In the genomic region with DNA sequence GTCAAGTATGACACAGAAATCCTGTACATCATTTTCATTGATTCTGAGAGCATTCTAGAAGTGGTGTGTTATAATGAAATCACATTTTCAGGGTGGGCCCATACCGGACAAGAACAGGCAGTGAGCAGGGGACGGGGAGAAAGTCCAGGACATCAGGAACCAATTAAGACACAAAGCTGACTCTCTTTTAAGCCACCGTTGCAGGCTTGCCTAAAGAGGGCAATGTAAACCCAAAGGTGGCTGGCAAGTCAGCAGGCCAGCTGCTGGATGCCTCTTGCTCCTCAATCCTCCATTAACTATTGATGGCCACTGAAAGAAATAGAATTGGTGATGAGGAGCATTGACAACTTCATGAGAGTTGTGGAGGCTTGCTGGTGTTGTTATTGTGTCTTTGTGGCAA, we compare ENCODE assay signal across 14 mouse cellular contexts.
A peak's percentile ranks its signal among the peaks of the same experiment; 100 is the strongest.
DNase-seq lines count a peak whose midpoint lies in the region; ATAC-seq and TF ChIP-seq lines count a peak whose summit lies in the region.
"Had no signal": no experiment of that assay in that cellular context is flagged by ENCODE, and none has a peak within 500 bp of the region (broad histone marks: within the 10 kb centered on the region; RNA-seq: fewer than 3 reads in every experiment).

No protein-coding gene starts in this region.

- no peak overlapping the region for H3K4me2 ChIP-seq in kidney, postnatal 0 days (ENCODE audit: low read length)
- H3K4me2 ChIP-seq in kidney, embryonic 15.5 days, result no peak overlapping the region
- H3K4me2 ChIP-seq in embryonic facial prominence, embryonic 11.5 days (ENCODE audit: low read depth, low read length), result no peak overlapping the region
- no peak overlapping the region for H3K4me2 ChIP-seq in forebrain, embryonic 11.5 days (ENCODE audit: low read depth, low read length, severe bottlenecking)
- H3K4me2 ChIP-seq: embryonic facial prominence, embryonic 15.5 days; liver, embryonic 15.5 days; stomach, embryonic 15.5 days had no signal

- H3K9ac ChIP-seq in kidney, postnatal 0 days (ENCODE audit: low read depth, low read length), result no peak overlapping the region
- H3K9ac ChIP-seq in kidney, embryonic 15.5 days, result no peak overlapping the region
- H3K9ac ChIP-seq in embryonic facial prominence, embryonic 11.5 days (replicated peaks; ENCODE audit: low read length), result no peak overlapping the region
- H3K9ac ChIP-seq in forebrain, embryonic 11.5 days (ENCODE audit: low read length), result no peak overlapping the region
- H3K9ac ChIP-seq: embryonic facial prominence, embryonic 15.5 days; liver, embryonic 15.5 days; stomach, embryonic 15.5 days had no signal

- no peaks in the 10 kb centered on the region for H3K36me3 ChIP-seq in kidney, postnatal 0 days (ENCODE audit: insufficient read depth, low read length)
- H3K36me3 ChIP-seq in kidney, embryonic 15.5 days, result no peaks in the 10 kb centered on the region
- H3K36me3 ChIP-seq in embryonic facial prominence, embryonic 11.5 days (replicated peaks; ENCODE audit: control insufficient read depth, insufficient read depth, low read depth, low read length), result no peaks in the 10 kb centered on the region
- no peaks in the 10 kb centered on the region for H3K36me3 ChIP-seq in forebrain, embryonic 11.5 days (ENCODE audit: control insufficient read depth, insufficient read depth, low read length)
- H3K36me3 ChIP-seq: embryonic facial prominence, embryonic 15.5 days; liver, embryonic 15.5 days; stomach, embryonic 15.5 days had no signal

- 43% methylated on average over 3 of the region's 3 CpGs for WGBS in cerebellum, adult 2 months
- WGBS in kidney, postnatal 0 days, result 27% methylated on average over 3 of the region's 3 CpGs
- 22% methylated on average over 3 of the region's 3 CpGs for WGBS in kidney, embryonic 15.5 days
- 10% methylated on average over 3 of the region's 3 CpGs for WGBS in embryonic facial prominence, embryonic 11.5 days
- 25% methylated on average over 3 of the region's 3 CpGs for WGBS in forebrain, embryonic 11.5 days

- no peak for DNase-seq in cerebellum, adult 2 months
- DNase-seq in cerebellum, adult 18-20 months, result no peak
- no peak for DNase-seq in kidney, postnatal 0 days (ENCODE audit: low spot score)
- peak; percentile 80 for DNase-seq in 3T3-L1 (ENCODE audit: low read depth, low spot score)
- peak; percentile 81 for DNase-seq in embryonic facial prominence, embryonic 11.5 days (ENCODE audit: low spot score)
- DNase-seq in forebrain, embryonic 11.5 days (ENCODE audit: low spot score), result no peak
- no peak for DNase-seq in left cerebral cortex, postnatal 25 days (ENCODE audit: low spot score in 2 of 2)
- DNase-seq: cerebellum, adult 9-11 months; thymus, postnatal 25 days had no signal

- H3K4me1 ChIP-seq in cerebellum, adult 2 months (ENCODE audit: control insufficient read depth, insufficient read depth, low read length), result 0 out of 2 replicates have a peak, but pooled peaks cover 3% of the 10 kb centered on the region
- no peaks in the 10 kb centered on the region for H3K4me1 ChIP-seq in kidney, postnatal 0 days (replicated peaks; ENCODE audit: insufficient read depth, low read length)
- H3K4me1 ChIP-seq in kidney, embryonic 15.5 days, result no peaks in the 10 kb centered on the region
- no peaks in the 10 kb centered on the region; the same call in 1 of the 2 replicates for H3K4me1 ChIP-seq in embryonic facial prominence, embryonic 11.5 days (ENCODE audit: control insufficient read depth, insufficient read depth, low read length)
- no peaks in the 10 kb centered on the region for H3K4me1 ChIP-seq in forebrain, embryonic 11.5 days (replicated peaks; ENCODE audit: control insufficient read depth, insufficient read depth, low read length)
- H3K4me1 ChIP-seq: embryonic facial prominence, embryonic 15.5 days; liver, embryonic 15.5 days; stomach, embryonic 15.5 days had no signal

- TF ChIP-seq CTCF in cerebellum, adult 2 months (IDR thresholded peaks at IDR 0.05; ENCODE audit: borderline replicate concordance, insufficient read depth, low read depth, low read length), result peak; percentile 27; the same call in 1 of the 2 replicates
- TF ChIP-seq CTCF in kidney, postnatal 0 days (IDR thresholded peaks at IDR 0.05; ENCODE audit: low read depth), result peak; percentile 34; the same call in 1 of the 2 replicates

- TF ChIP-seq POLR2A in cerebellum, adult 2 months (IDR thresholded peaks at IDR 0.05; ENCODE audit: borderline replicate concordance, insufficient read depth, low read length), result no peak

- no peak overlapping the region for H3K4me3 ChIP-seq in cerebellum, adult 2 months (replicated peaks; ENCODE audit: insufficient read depth, low read depth, low read length)
- H3K4me3 ChIP-seq in kidney, postnatal 0 days (replicated peaks; ENCODE audit: low read depth, low read length), result no peak overlapping the region
- no peak overlapping the region for H3K4me3 ChIP-seq in kidney, embryonic 15.5 days (replicated peaks)
- no peak overlapping the region for H3K4me3 ChIP-seq in embryonic facial prominence, embryonic 11.5 days (ENCODE audit: low read depth, low read length)
- no peak overlapping the region for H3K4me3 ChIP-seq in forebrain, embryonic 11.5 days (ENCODE audit: low read depth, low read length)
- H3K4me3 ChIP-seq: embryonic facial prominence, embryonic 15.5 days; liver, embryonic 15.5 days; stomach, embryonic 15.5 days had no signal

- no peak overlapping the region for H3K27ac ChIP-seq in cerebellum, adult 2 months (ENCODE audit: insufficient read depth, low read length)
- no peak overlapping the region for H3K27ac ChIP-seq in kidney, postnatal 0 days
- H3K27ac ChIP-seq in kidney, embryonic 15.5 days, result no peak overlapping the region
- no peak overlapping the region for H3K27ac ChIP-seq in embryonic facial prominence, embryonic 11.5 days (replicated peaks; ENCODE audit: low read depth, low read length)
- H3K27ac ChIP-seq in forebrain, embryonic 11.5 days (ENCODE audit: low read depth, low read length), result no peak overlapping the region
- H3K27ac ChIP-seq: embryonic facial prominence, embryonic 15.5 days; liver, embryonic 15.5 days; stomach, embryonic 15.5 days had no signal

- intact Hi-C loops in left cerebral cortex, postnatal 25 days (cut with DNase I), result no loop called here

- no peaks in the 10 kb centered on the region for H3K27me3 ChIP-seq in cerebellum, adult 2 months (ENCODE audit: control insufficient read depth, insufficient read depth, low read length)
- H3K27me3 ChIP-seq in kidney, postnatal 0 days (ENCODE audit: insufficient read depth, low read length), result no peaks in the 10 kb centered on the region
- H3K27me3 ChIP-seq in kidney, embryonic 15.5 days, result peaks cover 10% of the 10 kb centered on the region; the same call in 1 of the 2 replicates
- no peaks in the 10 kb centered on the region for H3K27me3 ChIP-seq in embryonic facial prominence, embryonic 11.5 days (ENCODE audit: control insufficient read depth, insufficient read depth, low read length)
- no peaks in the 10 kb centered on the region for H3K27me3 ChIP-seq in forebrain, embryonic 11.5 days (ENCODE audit: control insufficient read depth, insufficient read depth, low read length)
- H3K27me3 ChIP-seq: embryonic facial prominence, embryonic 15.5 days; stomach, embryonic 15.5 days had no signal

- no peaks in the 10 kb centered on the region for H3K9me3 ChIP-seq in kidney, postnatal 0 days (replicated peaks; ENCODE audit: low read length)
- H3K9me3 ChIP-seq in kidney, embryonic 15.5 days (replicated peaks), result no peaks in the 10 kb centered on the region
- no peaks in the 10 kb centered on the region for H3K9me3 ChIP-seq in embryonic facial prominence, embryonic 11.5 days (replicated peaks; ENCODE audit: control insufficient read depth, low read length)
- H3K9me3 ChIP-seq in forebrain, embryonic 11.5 days (ENCODE audit: control insufficient read depth, low read length), result no peaks in the 10 kb centered on the region
- H3K9me3 ChIP-seq: embryonic facial prominence, embryonic 15.5 days; liver, embryonic 15.5 days; stomach, embryonic 15.5 days had no signal

- no peak for ATAC-seq in kidney, postnatal 0 days (replicated peaks; ENCODE audit: low FRiP score, low read depth)
- no peak for ATAC-seq in kidney, embryonic 15.5 days (replicated peaks; ENCODE audit: low FRiP score)
- no peak for ATAC-seq in embryonic facial prominence, embryonic 11.5 days (replicated peaks; ENCODE audit: insufficient number of reproducible peaks, low FRiP score, low TSS enrichment, low read depth)
- ATAC-seq in forebrain, embryonic 11.5 days (replicated peaks; ENCODE audit: low FRiP score), result no peak
- ATAC-seq: forebrain, embryonic 14.5 days had no signal

Comparison
In these comparisons a context has a peak if more than half of its experiments do, and no peak if none do; other contexts are left out.
1. DNase-seq: peak in 3T3-L1 (single experiment) and embryonic facial prominence, embryonic 11.5 days (single experiment); none in cerebellum, adult 2 months (0 of 2), cerebellum, adult 18-20 months (0 of 2), kidney, postnatal 0 days (single experiment), forebrain, embryonic 11.5 days (single experiment) and left cerebral cortex, postnatal 25 days (0 of 2).